Mouse (Mus musculus) hindlimb bud, embryonic 11.5 days (tissue): ENCODE measurements around the gene Bpifa1.
A peak's percentile ranks its signal among the peaks of the same experiment; 100 is the strongest.
"Not testable (repeated sequence)": the region's sequence is repeated elsewhere in the genome, so short reads cannot be mapped to it uniquely, and the experiment has no call there.

Experiments
- DNase-seq: peaks from one replicate; pipeline ENCODE4 v3.0.0-alpha.2; 2012; ENCODE audit warnings: low read depth, low spot score; ENCODE audit errors: extremely low spot score

Bpifa1 gene

GRCm38 (mm10) chr2:154142580-154142979, at the start of gene Bpifa1:
TSS of gene Bpifa1 (plus strand) at chr2:154142880.
- DNase-seq, result no peak

GRCm38 (mm10) chr2:154097734-154098133, 44.9 kb upstream of the Bpifa1 start:
- no peak for DNase-seq

GRCm38 (mm10) chr2:154117381-154117780, 25.3 kb upstream of the Bpifa1 start:
- no peak for DNase-seq

GRCm38 (mm10) chr2:154130120-154130519, 12.6 kb upstream of the Bpifa1 start, which contains the start of gene Bpifa3:
TSS of gene Bpifa3 (plus strand) at chr2:154130336.
- DNase-seq, result no peak

- DNase-seq, result no peak
Observed at GRCm38 (mm10) chr2:154143735-154144134, 1.1 kb downstream of the Bpifa1 start.

GRCm38 (mm10) chr2:154147496-154147895, 4.8 kb downstream of the Bpifa1 start:
- no peak for DNase-seq

GRCm38 (mm10) chr2:154158433-154158832, 15.8 kb downstream of the Bpifa1 start:
- peak; percentile 35 for DNase-seq

- no peak for DNase-seq
Observed at GRCm38 (mm10) chr2:154162307-154162706, 19.6 kb downstream of the Bpifa1 start, which contains the start of gene Bpifa5. TSS of gene Bpifa5 (plus strand) at chr2:154162607.

GRCm38 (mm10) chr2:154163306-154163705, 20.6 kb downstream of the Bpifa1 start:
- no peak for DNase-seq

- no peak for DNase-seq
Observed at GRCm38 (mm10) chr2:154169172-154169571, 26.5 kb downstream of the Bpifa1 start.

- DNase-seq, result no peak
Observed at GRCm38 (mm10) chr2:154171621-154172020, 28.9 kb downstream of the Bpifa1 start.

- peak; percentile 24 for DNase-seq
Observed at GRCm38 (mm10) chr2:154173313-154173712, 30.6 kb downstream of the Bpifa1 start.

GRCm38 (mm10) chr2:154181900-154182299, 39.2 kb downstream of the Bpifa1 start:
- not testable (repeated sequence) for DNase-seq

GRCm38 (mm10) chr2:154183061-154183460, 40.4 kb downstream of the Bpifa1 start:
- not testable (repeated sequence) for DNase-seq

GRCm38 (mm10) chr2:154185319-154185718, 42.6 kb downstream of the Bpifa1 start:
- no peak for DNase-seq

- no peak for DNase-seq
Observed at GRCm38 (mm10) chr2:154185748-154186147, 43.1 kb downstream of the Bpifa1 start.

GRCm38 (mm10) chr2:154187468-154187867, 44.8 kb downstream of the Bpifa1 start:
- DNase-seq, result no peak

GRCm38 (mm10) chr2:154189877-154190434, 47.3 kb downstream of the Bpifa1 start:
- DNase-seq, result no peak

GRCm38 (mm10) chr2:154190546-154191258, 48.0 kb downstream of the Bpifa1 start, which contains the start of gene Bpifb1:
TSS of gene Bpifb1 (plus strand) at chr2:154190818.
- no peak for DNase-seq

GRCm38 (mm10) chr2:154192141-154192540, 49.5 kb downstream of the Bpifa1 start:
- DNase-seq, result no peak

GRCm38 (mm10) chr2:154193071-154193470, 50.4 kb downstream of the Bpifa1 start:
- no peak for DNase-seq

- DNase-seq, result no peak
Observed at GRCm38 (mm10) chr2:154193994-154194504, 51.4 kb downstream of the Bpifa1 start.
